In the genomic region with DNA sequence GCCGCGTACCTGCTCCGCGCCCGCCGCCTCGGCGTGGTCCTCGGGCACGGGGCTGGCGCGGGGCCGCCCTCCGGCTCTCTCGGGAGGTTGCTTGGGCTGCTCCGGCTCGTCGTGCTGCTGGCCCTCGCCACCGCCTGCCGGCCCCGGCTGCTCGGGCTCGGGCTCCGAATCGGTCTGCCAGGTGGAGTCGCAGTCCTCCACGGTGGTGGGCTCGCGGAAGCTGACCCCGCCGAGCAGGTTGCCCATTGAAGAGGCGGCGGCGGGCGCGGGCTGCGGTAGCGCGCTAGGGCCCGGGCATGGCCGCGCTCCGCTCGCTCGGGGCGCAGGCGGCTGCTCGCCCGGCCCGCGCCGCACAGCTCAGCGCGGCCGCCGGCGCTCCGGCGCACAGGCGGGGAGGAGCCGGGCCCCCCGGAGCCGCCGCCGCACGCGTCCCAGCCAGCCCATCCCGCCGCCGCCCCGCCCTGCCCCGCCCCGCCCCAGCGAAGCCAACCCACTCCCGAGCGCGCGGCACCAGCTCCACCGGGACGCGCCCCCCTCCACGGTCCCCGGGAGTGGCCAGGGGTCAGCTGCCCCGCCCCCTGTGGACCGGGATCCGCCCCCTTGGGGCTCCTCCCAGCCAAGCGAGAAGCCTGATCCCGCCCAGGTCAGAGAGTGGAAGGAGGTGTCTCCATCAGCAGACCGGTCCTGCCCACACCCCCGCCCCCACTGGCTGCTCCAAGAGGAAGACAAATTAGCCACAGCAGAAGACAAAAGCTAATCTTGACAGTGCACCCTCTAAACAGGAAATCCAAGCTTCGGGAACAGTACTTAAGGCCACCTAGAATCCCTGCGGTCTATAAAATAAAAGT, we compare ENCODE assay signal across 8 mouse cellular contexts. TPM values are rescaled to one million over a fixed set of nuclear protein-coding genes. Genes with fewer than 3 reads are reported as not detected.
DNase-seq lines count a peak whose midpoint lies in the region; ATAC-seq and TF ChIP-seq lines count a peak whose summit lies in the region.

No protein-coding gene starts in this region.

- intact Hi-C loops in heart, postnatal 10 days (cut with DNase I) = loop anchor here (2.0 to 10.0 kb wide), 2 partner anchors 112 to 198 kb away; no protein-coding TSS in a partner anchor

- ATAC-seq in cerebellum, adult (ENCODE audit: insufficient number of reproducible peaks, low FRiP score, low TSS enrichment) = peak; percentile 92
- peak; percentile 94 for ATAC-seq in forebrain, embryonic 13.5 days
- peak; percentile 97 for ATAC-seq in liver, postnatal 0 days
- ATAC-seq in neural tube, embryonic 14.5 days (ENCODE audit: low read depth) = peak; percentile 94

- TF ChIP-seq CTCF in ES-Bruce4 (IDR thresholded peaks at IDR 0.05; ENCODE audit: low read depth, low read length) = no peak
- peak; percentile 17; the same call in 1 of the 2 replicates for TF ChIP-seq CTCF in liver, postnatal 0 days (IDR thresholded peaks at IDR 0.05; ENCODE audit: low read depth)

- H3K4me2 ChIP-seq in forebrain, embryonic 13.5 days = peak overlapping the region; percentile 94
- peak overlapping the region; percentile 99 for H3K4me2 ChIP-seq in liver, postnatal 0 days (ENCODE audit: low read depth, low read length)
- peak overlapping the region; percentile 80 for H3K4me2 ChIP-seq in neural tube, embryonic 14.5 days (ENCODE audit: low read depth, low read length)

- no peaks in the 10 kb centered on the region for H3K4me1 ChIP-seq in ES-Bruce4 (ENCODE audit: control insufficient read depth, insufficient read depth, low read length)
- peaks cover 34% of the 10 kb centered on the region for H3K4me1 ChIP-seq in forebrain, embryonic 13.5 days
- H3K4me1 ChIP-seq in liver, postnatal 0 days (ENCODE audit: insufficient read depth) = peaks cover 31% of the 10 kb centered on the region
- peaks cover 22% of the 10 kb centered on the region for H3K4me1 ChIP-seq in neural tube, embryonic 14.5 days (ENCODE audit: control insufficient read depth, insufficient read depth, low read length)

- no peak for TF ChIP-seq EP300 in ES-Bruce4 (IDR thresholded peaks at IDR 0.05; ENCODE audit: insufficient read depth, low read depth, low read length)
- TF ChIP-seq EP300 in liver, postnatal 0 days (IDR thresholded peaks at IDR 0.05; ENCODE audit: low read depth) = peak; percentile 46; the same call in 1 of the 2 replicates

- no peaks in the 10 kb centered on the region for H3K27me3 ChIP-seq in ES-Bruce4 (ENCODE audit: control insufficient read depth, insufficient read depth, low read length, poor library complexity, severe bottlenecking)
- H3K27me3 ChIP-seq in forebrain, embryonic 13.5 days = no peaks in the 10 kb centered on the region
- no peaks in the 10 kb centered on the region for H3K27me3 ChIP-seq in liver, postnatal 0 days (ENCODE audit: insufficient read depth, low read length)
- H3K27me3 ChIP-seq in neural tube, embryonic 14.5 days (ENCODE audit: control insufficient read depth, insufficient read depth, low read length) = no peaks in the 10 kb centered on the region

- TF ChIP-seq POLR2A in ES-Bruce4 (IDR thresholded peaks at IDR 0.05; ENCODE audit: insufficient read depth, low read length) = no peak

- H3K9me3 ChIP-seq in ES-Bruce4 (replicated peaks; ENCODE audit: control insufficient read depth, insufficient read depth, low read length, poor library complexity, severe bottlenecking) = no peaks in the 10 kb centered on the region
- H3K9me3 ChIP-seq in forebrain, embryonic 13.5 days (replicated peaks) = no peaks in the 10 kb centered on the region
- no peaks in the 10 kb centered on the region for H3K9me3 ChIP-seq in liver, postnatal 0 days (ENCODE audit: low read length)
- no peaks in the 10 kb centered on the region for H3K9me3 ChIP-seq in neural tube, embryonic 14.5 days (ENCODE audit: control insufficient read depth, low read length)

- H3K9ac ChIP-seq in ES-Bruce4 (ENCODE audit: low read depth, poor library complexity, severe bottlenecking) = peak overlapping the region; percentile 94
- peak overlapping the region; percentile 89 for H3K9ac ChIP-seq in forebrain, embryonic 13.5 days
- H3K9ac ChIP-seq in liver, postnatal 0 days (replicated peaks) = peak overlapping the region; percentile 92
- peak overlapping the region; percentile 87 for H3K9ac ChIP-seq in neural tube, embryonic 14.5 days (replicated peaks; ENCODE audit: low read depth, low read length)

- peak; percentile 97 to 99 for DNase-seq in heart, postnatal 10 days
- peak; percentile 82 for DNase-seq in large intestine, adult 2 months (ENCODE audit: low read depth, low spot score)
- DNase-seq in liver, postnatal 0 days = peak; percentile 99
- peak; percentile 96 for DNase-seq in testis, postnatal 10 days (ENCODE audit: low spot score)

- under 1% methylated on average over 63 of the region's 93 CpGs for WGBS in forebrain, embryonic 13.5 days
- 1% methylated on average over 93 of the region's 93 CpGs for WGBS in large intestine, adult 2 months
- 2% methylated on average over 57 of the region's 93 CpGs for WGBS in liver, postnatal 0 days (ENCODE audit: insufficient replicate concordance)
- under 1% methylated on average over 45 of the region's 93 CpGs for WGBS in neural tube, embryonic 14.5 days

- H3K4me3 ChIP-seq in ES-Bruce4 (ENCODE audit: low read depth, low read length) = peak overlapping the region; percentile 99
- peak overlapping the region; percentile 83 for H3K4me3 ChIP-seq in forebrain, embryonic 13.5 days
- H3K4me3 ChIP-seq in liver, postnatal 0 days (ENCODE audit: low read depth, low read length) = peak overlapping the region; percentile 88
- H3K4me3 ChIP-seq in neural tube, embryonic 14.5 days (ENCODE audit: low read depth, low read length) = peak overlapping the region; percentile 81

- no peak overlapping the region for H3K27ac ChIP-seq in ES-Bruce4 (ENCODE audit: insufficient read depth, low read length)
- peak overlapping the region; percentile 79 for H3K27ac ChIP-seq in forebrain, embryonic 13.5 days
- H3K27ac ChIP-seq in liver, postnatal 0 days (ENCODE audit: low read depth) = peak overlapping the region; percentile 89
- peak overlapping the region; percentile 87 for H3K27ac ChIP-seq in neural tube, embryonic 14.5 days (ENCODE audit: low read depth, low read length)

- H3K36me3 ChIP-seq in ES-Bruce4 (ENCODE audit: control insufficient read depth, insufficient read depth, low read length, poor library complexity, severe bottlenecking) = no peaks in the 10 kb centered on the region
- no peaks in the 10 kb centered on the region for H3K36me3 ChIP-seq in forebrain, embryonic 13.5 days (ENCODE audit: poor library complexity, severe bottlenecking)
- peaks cover 4% of the 10 kb centered on the region for H3K36me3 ChIP-seq in liver, postnatal 0 days (replicated peaks; ENCODE audit: insufficient read depth, low read length)
- no peaks in the 10 kb centered on the region for H3K36me3 ChIP-seq in neural tube, embryonic 14.5 days (ENCODE audit: control insufficient read depth, insufficient read depth, low read length)

RNA-seq across cellular contexts. Expression of a gene that starts 14.5 kb away (rescaled TPM):
- 10.1 TPM in 2 replicates for polyA plus RNA-seq in ES-Bruce4 (2011; ENCODE audit: insufficient read depth, insufficient read length, low read depth, missing spikeins)
- 7.4 and 7.7 TPM in 2 replicates for polyA plus RNA-seq in forebrain, embryonic 13.5 days (2015; fragmentation: Nextera tagmentation; extraction: Ambion mirVana)
- total RNA-seq in heart, postnatal 10 days (2021) = 10 to 100 TPM; 13.5 to 13.8 TPM
- 1.1 and 1.3 TPM in 2 replicates for polyA plus RNA-seq in large intestine, adult 2 months (2012; rRNA removed)
- polyA plus RNA-seq in liver, postnatal 0 days (2015; fragmentation: Nextera tagmentation; extraction: Ambion mirVana) = 8.7 and 11.1 TPM in 2 replicates
- 20.3 and 27.1 TPM in 2 replicates for polyA plus RNA-seq in neural tube, embryonic 14.5 days (2014; fragmentation: Nextera tagmentation; extraction: Ambion mirVana)
